Mouse (Mus musculus) neural tube, embryonic 14.5 days (tissue): ENCODE measurements around the gene Hdgfl3. TPM values are rescaled to one million over a fixed set of nuclear protein-coding genes. Genes with fewer than 3 reads are reported as not detected.
A peak's percentile ranks its signal among the peaks of the same experiment; 100 is the strongest.

ENCODE experiments used
- ATAC-seq: fragments of 200-750 bp; cut with Nextera tagmentation; 2 replicates; pipeline ENCODE4 v1.8.0; 2017; ENCODE audit warnings: low read depth, mild to moderate bottlenecking, moderate TSS enrichment, moderate library complexity
- H3K27ac ChIP-seq: fragments of 300-500 bp; sonication (generic); 2 replicates; pipeline ENCODE4 v1.5.1; 2014; ENCODE audit warnings: low read depth, mild to moderate bottlenecking, control low read depth, low read length, moderate library complexity, mixed read lengths
- H3K27me3 ChIP-seq: fragments of 300-500 bp; sonication (generic); 2 replicates; pipeline ENCODE4 v1.6.1; 2014; ENCODE audit warnings: low read length; ENCODE audit not compliant: control insufficient read depth, insufficient read depth
- H3K36me3 ChIP-seq: fragments of 300-500 bp; sonication (generic); 2 replicates; pipeline ENCODE4 v1.6.1; 2014; ENCODE audit warnings: low read length, mixed read lengths; ENCODE audit not compliant: control insufficient read depth, insufficient read depth
- H3K4me1 ChIP-seq: fragments of 300-500 bp; sonication (generic); 2 replicates; pipeline ENCODE4 v1.6.1; 2014; ENCODE audit warnings: low read length; ENCODE audit not compliant: control insufficient read depth, insufficient read depth
- H3K4me2 ChIP-seq: fragments of 300-500 bp; sonication (generic); 2 replicates; pipeline ENCODE4 v1.6.1; 2014; ENCODE audit warnings: mild to moderate bottlenecking, low read depth, low read length, control low read depth
- H3K4me3 ChIP-seq: fragments of 300-500 bp; sonication (generic); 2 replicates; pipeline ENCODE4 v1.5.1; 2014; ENCODE audit warnings: low read depth, low read length, control low read depth, mixed read lengths
- H3K9ac ChIP-seq: fragments of 300-500 bp; sonication (generic); replicated peaks from 2 replicates; pipeline ENCODE4 v1.6.1; 2014; ENCODE audit warnings: low read depth, mild to moderate bottlenecking, control low read depth, low read length, mixed read lengths
- H3K9me3 ChIP-seq: fragments of 300-500 bp; sonication (generic); 2 replicates; pipeline ENCODE4 v1.6.1; 2016; ENCODE audit warnings: low read length; ENCODE audit not compliant: control insufficient read depth
- WGBS: fragments of 180-500 bp; shearing (Covaris S2); extraction: QIAGEN DNeasy Blood & Tissue Kit; methylation state at CpG from one replicate; pipeline ENCODE4 v1.1.7; 2014; 5-methylcytosine and 5-hydroxymethylcytosine counted together
- polyA plus RNA-seq: library from polyadenylated mRNA; unstranded; fragments of >200 nt; fragmentation: Nextera tagmentation; extraction: Ambion mirVana; gene quantifications from 2 replicates; pipeline ENCODE4 v1.2.1, GENCODE M21; 2014

Gene Hdgfl3
- polyA plus RNA-seq, 1 experiment from 2014 or later = 93.2 TPM

- Histone ChIP-seq H3K27me3 (no peaks in the 10 kb centered on the region), H3K4me3 (no peak overlapping the region), H3K4me1 (no peaks in the 10 kb centered on the region), H3K9me3 (no peaks in the 10 kb centered on the region), H3K9ac (no peak overlapping the region), H3K4me2 (no peak overlapping the region), H3K36me3 (no peaks in the 10 kb centered on the region), H3K27ac (no peak overlapping the region)
- no peak for ATAC-seq
- WGBS = 86% methylated on average over 1 of the region's 1 CpGs
Observed at GRCm38 (mm10) chr7:81921379-81921952, 12.8 kb downstream of the Hdgfl3 start.

GRCm38 (mm10) chr7:81920314-81920713 lies 14.0 kb downstream of the Hdgfl3 start:
- H3K9me3 ChIP-seq = no peaks in the 10 kb centered on the region
- 80% methylated on average over 4 of the region's 4 CpGs for WGBS
- H3K36me3 ChIP-seq = no peaks in the 10 kb centered on the region
- H3K9ac ChIP-seq = no peak overlapping the region
- no peak overlapping the region for H3K4me2 ChIP-seq
- H3K27ac ChIP-seq = no peak overlapping the region
- ATAC-seq = no peak
- no peak overlapping the region for H3K4me3 ChIP-seq
- no peaks in the 10 kb centered on the region for H3K27me3 ChIP-seq
- no peaks in the 10 kb centered on the region for H3K4me1 ChIP-seq

GRCm38 (mm10) chr7:81918316-81918715 lies 16.0 kb downstream of the Hdgfl3 start:
- Histone ChIP-seq H3K27ac (no peak overlapping the region), H3K4me2 (no peak overlapping the region), H3K36me3 (no peaks in the 10 kb centered on the region), H3K9ac (no peak overlapping the region), H3K27me3 (no peaks in the 10 kb centered on the region), H3K4me1 (no peaks in the 10 kb centered on the region), H3K4me3 (no peak overlapping the region), H3K9me3 (no peaks in the 10 kb centered on the region)
- ATAC-seq = 0 out of 2 replicates have a peak, but pooled peaks have one; percentile 38
- WGBS = 58% methylated on average over 5 of the region's 5 CpGs

GRCm38 (mm10) chr7:81904926-81905325 lies 29.3 kb downstream of the Hdgfl3 start:
- 85% methylated on average over 2 of the region's 2 CpGs for WGBS
- H3K36me3 ChIP-seq = no peaks in the 10 kb centered on the region; the same call in 1 of the 2 replicates
- no peak overlapping the region for H3K4me2 ChIP-seq
- no peaks in the 10 kb centered on the region for H3K9me3 ChIP-seq
- ATAC-seq = no peak
- no peak overlapping the region for H3K27ac ChIP-seq
- no peaks in the 10 kb centered on the region for H3K27me3 ChIP-seq
- H3K4me1 ChIP-seq = no peaks in the 10 kb centered on the region
- no peak overlapping the region for H3K9ac ChIP-seq
- H3K4me3 ChIP-seq = no peak overlapping the region

GRCm38 (mm10) chr7:81904094-81904493 lies 30.2 kb downstream of the Hdgfl3 start:
- ATAC-seq = no peak
- H3K4me3 ChIP-seq = no peak overlapping the region
- H3K4me1 ChIP-seq = no peaks in the 10 kb centered on the region
- no peak overlapping the region for H3K9ac ChIP-seq
- H3K4me2 ChIP-seq = no peak overlapping the region
- H3K36me3 ChIP-seq = peaks cover 5% of the 10 kb centered on the region; the same call in 1 of the 2 replicates
- no peaks in the 10 kb centered on the region for H3K27me3 ChIP-seq
- WGBS = 59% methylated on average over 4 of the region's 4 CpGs
- no peaks in the 10 kb centered on the region for H3K9me3 ChIP-seq
- H3K27ac ChIP-seq = no peak overlapping the region

- Histone ChIP-seq H3K9ac (no peak overlapping the region), H3K4me1 (no peaks in the 10 kb centered on the region), H3K36me3 (peaks cover 5% of the 10 kb centered on the region), H3K27ac (no peak overlapping the region), H3K9me3 (no peaks in the 10 kb centered on the region), H3K4me2 (no peak overlapping the region), H3K4me3 (no peak overlapping the region), H3K27me3 (no peaks in the 10 kb centered on the region)
- WGBS = 85% methylated on average over 11 of the region's 11 CpGs
- ATAC-seq = no peak
Observed at GRCm38 (mm10) chr7:81899361-81899760, 34.9 kb downstream of the Hdgfl3 start.

GRCm38 (mm10) chr7:81885128-81885527 lies 49.1 kb downstream of the Hdgfl3 start:
- Histone ChIP-seq H3K4me1 (no peaks in the 10 kb centered on the region), H3K27ac (no peak overlapping the region), H3K4me3 (no peak overlapping the region), H3K9me3 (no peaks in the 10 kb centered on the region), H3K36me3 (no peaks in the 10 kb centered on the region), H3K27me3 (no peaks in the 10 kb centered on the region), H3K4me2 (no peak overlapping the region), H3K9ac (no peak overlapping the region)
- WGBS = 48% methylated on average over 4 of the region's 4 CpGs
- ATAC-seq = no peak

GRCm38 (mm10) chr7:81881600-81881999 lies 52.7 kb downstream of the Hdgfl3 start:
- Histone ChIP-seq H3K36me3 (no peaks in the 10 kb centered on the region), H3K9me3 (no peaks in the 10 kb centered on the region), H3K9ac (no peak overlapping the region), H3K27ac (no peak overlapping the region), H3K4me1 (no peaks in the 10 kb centered on the region), H3K4me3 (no peak overlapping the region), H3K27me3 (no peaks in the 10 kb centered on the region), H3K4me2 (no peak overlapping the region)
- 76% methylated on average over 3 of the region's 3 CpGs for WGBS
- no peak for ATAC-seq

GRCm38 (mm10) chr7:81880797-81881196 lies 53.5 kb downstream of the Hdgfl3 start:
- 85% methylated on average over 4 of the region's 4 CpGs for WGBS
- H3K4me2 ChIP-seq = no peak overlapping the region
- no peak for ATAC-seq

More at GRCm38 (mm10) chr7:81880797-81881196, 53.5 kb downstream of the Hdgfl3 start:
- H3K27me3 ChIP-seq = no peaks in the 10 kb centered on the region
- H3K36me3 ChIP-seq = no peaks in the 10 kb centered on the region
- H3K27ac ChIP-seq = no peak overlapping the region
- H3K9ac ChIP-seq = no peak overlapping the region
- no peak overlapping the region for H3K4me3 ChIP-seq
- H3K4me1 ChIP-seq = peaks cover 3% of the 10 kb centered on the region; the same call in 1 of the 2 replicates
- no peaks in the 10 kb centered on the region for H3K9me3 ChIP-seq
